Mouse (Mus musculus) bone marrow, adult 2 months (tissue): ENCODE data around the gene Tubg2.
"Not testable (repeated sequence)": the region's sequence is repeated elsewhere in the genome, so short reads cannot be mapped to it uniquely, and the experiment has no call there.

Experiments used
- CTCF ChIP-seq: fragments of 200-500 bp; IDR thresholded peaks from 2 replicates; pipeline ENCODE4 v1.5.1; 2011; ENCODE audit warnings: low read length, control low read depth; ENCODE audit not compliant: control insufficient read depth, insufficient read depth
- POLR2A ChIP-seq: fragments of 200-500 bp; IDR thresholded peaks from 2 replicates; pipeline ENCODE4 v1.6.1; 2011; ENCODE audit warnings: low read depth, mild to moderate bottlenecking, control low read depth, low read length, borderline replicate concordance; ENCODE audit not compliant: control insufficient read depth

GRCm38 (mm10) chr11:101124494-101124893 is 31.2 kb upstream of the Tubg2 start:
- not testable (repeated sequence) for TF ChIP-seq POLR2A, CTCF
